Mouse (Mus musculus) right cerebral cortex, postnatal 36 days (tissue): ENCODE results near the gene Ppa1.

ENCODE experiments used
- DNase-seq, 2 experiments: peaks; one replicate each; pipeline ENCODE4 v3.0.0; 2022; ENCODE audit warnings: low spot score in 2 of 2, mixed read lengths in 1 of 2

The Ppa1 gene

DNA sequence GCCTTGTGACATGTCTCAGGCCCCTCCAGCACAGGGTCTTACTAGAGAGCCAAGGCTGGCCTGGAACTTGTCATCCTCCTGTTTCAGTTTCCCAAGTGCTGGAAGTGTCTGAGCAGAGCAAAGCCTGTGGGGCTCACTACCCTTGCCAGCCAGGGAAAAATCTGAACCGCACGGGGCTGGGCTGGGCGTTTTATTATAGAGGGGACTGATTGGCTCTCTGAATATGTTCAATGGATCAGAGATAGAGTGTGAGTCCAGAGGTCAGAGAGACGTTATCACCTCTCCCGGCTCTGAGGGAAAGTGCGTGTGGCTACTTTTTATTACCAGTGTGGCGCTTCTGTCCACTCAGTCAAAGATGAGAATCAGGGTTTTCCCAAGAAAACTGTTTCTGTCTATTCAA, 1.8 kb upstream of the Ppa1 start:
- no peak for DNase-seq

GRCm38 (mm10) chr10:61648737-61649645, 639 bp downstream of the Ppa1 start:
- DNase-seq, result no peak

DNA sequence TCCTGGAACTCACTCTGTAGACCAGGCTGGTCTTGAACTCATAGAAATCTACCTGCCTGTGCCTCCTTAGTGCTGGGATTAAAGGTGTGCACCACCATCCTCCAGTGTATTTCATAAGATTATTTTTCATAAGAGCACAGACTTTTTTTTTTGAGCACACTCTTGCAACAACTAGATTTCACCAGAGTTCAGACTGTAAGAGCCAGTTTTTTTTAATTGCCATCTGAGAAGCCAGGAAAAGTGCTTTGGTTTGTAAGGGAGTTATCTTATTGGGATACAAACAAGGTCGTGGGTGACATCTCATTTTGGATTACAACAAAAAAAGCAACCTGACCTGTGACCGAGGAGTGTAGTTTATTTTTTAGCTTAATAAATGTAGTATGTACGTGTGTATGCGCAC, 5.8 kb downstream of the Ppa1 start:
- DNase-seq, result no peak

- no peak for DNase-seq
These were observed 6.3 kb downstream of the Ppa1 start for GRCm38 (mm10) chr10:61654691-61655090.

- DNase-seq, result no peak
These were observed 6.8 kb downstream of the Ppa1 start for GRCm38 (mm10) chr10:61655188-61655587.

DNA sequence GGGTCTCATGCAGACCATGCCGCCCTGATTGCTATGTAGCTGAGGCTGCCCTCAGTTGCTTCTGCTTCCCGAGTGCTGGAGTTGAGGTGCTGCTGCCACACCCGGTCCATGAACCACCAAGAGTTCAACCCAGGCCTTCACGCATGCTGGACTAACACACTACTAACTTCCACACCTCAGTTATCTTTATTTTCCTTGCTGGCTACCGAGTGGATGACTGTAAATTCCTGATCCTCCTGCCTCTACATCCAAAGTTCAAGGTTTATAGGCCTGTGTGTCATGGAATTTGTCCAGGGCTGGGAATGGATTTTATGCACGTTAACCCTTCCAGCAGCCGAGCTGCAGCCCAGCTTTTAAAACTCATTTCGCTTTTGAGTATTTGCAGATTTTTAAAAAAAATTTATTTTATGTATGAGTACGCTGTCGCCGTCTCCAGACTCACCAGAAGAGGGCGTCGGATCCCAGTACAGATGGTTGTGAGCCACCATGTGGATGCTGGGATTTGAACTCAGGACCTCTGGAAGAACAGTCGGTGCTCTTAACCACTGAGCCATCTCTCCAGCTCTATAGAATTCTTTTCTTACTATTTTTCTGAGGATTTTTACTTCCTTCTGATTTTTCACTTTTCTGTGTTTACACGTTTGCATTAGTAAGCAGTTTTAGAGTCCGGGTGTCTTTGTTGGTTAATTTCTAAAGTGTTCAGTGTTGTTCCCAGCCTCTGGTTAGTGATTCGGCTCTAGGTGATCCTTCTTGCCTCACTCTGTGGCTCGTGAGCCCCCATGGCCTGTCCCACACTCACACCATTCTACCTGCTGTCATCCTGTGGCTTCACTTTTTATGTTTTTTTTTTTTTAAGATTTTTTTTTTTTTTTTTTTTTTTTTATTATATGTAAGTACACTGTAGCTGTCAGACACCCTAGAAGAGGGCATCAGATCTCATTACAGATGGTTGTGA, 8.9 kb downstream of the Ppa1 start:
- DNase-seq, result no peak

GRCm38 (mm10) chr10:61657985-61658384, 9.6 kb downstream of the Ppa1 start:
- no peak for DNase-seq

- DNase-seq, result no peak
These were observed 13.5 kb downstream of the Ppa1 start for GRCm38 (mm10) chr10:61661887-61662286.

- DNase-seq, result no peak
These were observed 14.1 kb downstream of the Ppa1 start for GRCm38 (mm10) chr10:61662391-61662988.

DNA sequence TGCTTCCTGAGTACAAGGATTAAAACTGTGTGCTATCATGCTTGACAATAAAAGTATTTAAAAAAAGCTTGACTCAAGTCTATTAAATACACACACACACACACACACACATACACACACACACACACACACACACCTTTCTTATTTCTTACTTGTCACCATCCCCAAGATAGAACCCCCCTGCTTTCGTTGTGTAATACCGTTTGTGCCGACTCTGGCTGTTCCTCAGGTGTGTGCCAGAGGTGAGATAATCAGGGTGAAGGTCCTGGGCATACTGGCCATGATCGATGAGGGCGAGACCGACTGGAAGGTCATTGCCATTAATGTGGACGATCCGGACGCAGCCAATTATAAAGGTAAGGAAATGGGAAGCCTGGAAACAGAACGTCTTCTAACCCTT, 16.8 kb downstream of the Ppa1 start:
- no peak for DNase-seq

DNA sequence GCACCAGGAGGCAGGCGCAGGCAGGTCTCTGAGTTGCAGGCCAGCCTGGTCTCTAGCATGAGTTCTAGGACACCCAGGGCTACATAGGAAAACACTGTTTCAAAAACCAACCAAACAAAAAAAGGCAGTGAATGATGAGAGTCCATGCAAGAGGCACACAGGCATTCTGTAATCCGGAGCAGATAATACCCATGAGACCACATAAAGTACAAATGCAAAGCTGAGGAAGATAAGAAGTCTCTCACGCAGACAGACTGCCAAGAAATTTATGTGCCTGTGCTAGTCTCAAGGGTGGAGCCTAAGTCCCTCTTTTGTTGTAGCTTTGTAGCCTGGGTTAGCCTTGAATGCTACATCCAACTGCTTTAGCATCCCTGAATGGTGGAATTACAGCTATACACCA, 17.3 kb downstream of the Ppa1 start:
- no peak for DNase-seq

- no peak for DNase-seq
These were observed 20.9 kb downstream of the Ppa1 start for GRCm38 (mm10) chr10:61669289-61669688.

DNA sequence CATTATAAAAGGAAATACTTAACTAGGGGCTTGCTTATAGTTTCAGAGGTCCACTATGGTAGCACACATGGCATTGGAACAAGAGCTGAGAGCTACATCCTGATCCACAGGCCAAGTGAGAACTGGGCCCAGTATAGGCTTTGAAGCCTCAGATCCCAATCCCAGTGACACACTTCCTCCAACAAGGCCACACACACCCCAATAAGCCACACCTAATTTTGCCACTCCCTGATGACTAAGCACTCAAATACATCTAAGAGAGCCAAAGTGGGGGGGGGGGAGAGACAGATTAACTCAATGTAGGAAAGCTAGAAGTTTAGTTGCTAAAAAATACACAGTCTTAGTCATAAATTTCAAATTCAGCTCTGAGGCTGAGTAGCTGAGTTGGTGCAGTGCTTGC, 21.5 kb downstream of the Ppa1 start:
- DNase-seq, result no peak

GRCm38 (mm10) chr10:61670758-61671157, 22.4 kb downstream of the Ppa1 start:
- DNase-seq, result no peak

- DNase-seq, result no peak
These were observed 27.6 kb downstream of the Ppa1 start for GRCm38 (mm10) chr10:61675935-61676334.

GRCm38 (mm10) chr10:61679545-61679944, 31.2 kb downstream of the Ppa1 start:
- DNase-seq, result no peak

GRCm38 (mm10) chr10:61680015-61680913, 31.9 kb downstream of the Ppa1 start, which contains the start of gene Sar1a:
Gene Sar1a, plus strand, starts transcription at chr10:61680299.
- peak; percentile 97 to 98 for DNase-seq

GRCm38 (mm10) chr10:61689405-61689804, 41.1 kb downstream of the Ppa1 start:
- DNase-seq, result no peak

DNA sequence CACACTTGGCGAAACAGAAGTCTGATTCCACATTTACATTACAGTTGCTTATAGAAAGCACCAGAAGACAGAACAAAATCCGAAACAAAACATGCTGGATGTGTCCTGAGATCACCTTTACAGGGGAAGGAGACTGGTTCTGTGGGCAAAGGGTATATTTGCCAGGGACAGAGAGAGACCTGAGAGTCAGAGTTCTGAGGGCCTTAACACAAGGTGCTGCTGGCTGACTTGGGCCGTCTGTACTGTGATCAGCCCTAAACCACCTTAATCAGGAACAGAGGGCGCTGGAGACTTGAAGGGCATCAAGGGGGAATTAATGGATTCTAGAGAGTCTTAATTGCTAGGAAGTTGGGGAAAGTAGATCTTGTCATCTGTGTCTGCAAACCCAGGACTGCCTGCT, 45.2 kb downstream of the Ppa1 start:
- no peak for DNase-seq

GRCm38 (mm10) chr10:61694870-61695670, 46.7 kb downstream of the Ppa1 start, which contains the start of gene Tysnd1:
Gene Tysnd1, plus strand, starts transcription at chr10:61695514.
- peak; percentile 97 for DNase-seq
